Mouse (Mus musculus) granulocyte monocyte progenitor cell, adult 5-6 weeks (primary cell): ENCODE results near the gene Tmem35b. TPM values are rescaled to one million over a fixed set of nuclear protein-coding genes. Genes with fewer than 3 reads are reported as not detected.
"Not testable (repeated sequence)": the region's sequence is repeated elsewhere in the genome, so short reads cannot be mapped to it uniquely, and the experiment has no call there.

ENCODE experiments used
- ATAC-seq: replicated peaks from 2 replicates; pipeline ENCODE4 v1.8.0; 2016; ENCODE audit warnings: mild to moderate bottlenecking, moderate TSS enrichment, inconsistent platforms; ENCODE audit not compliant: poor library complexity, severe bottlenecking
- total RNA-seq, 2 experiments: library from RNA; stranded (forward) in 1 of 2; stranded (reverse) in 1 of 2; fragments of 200-712, 200-1000 nt in 1 of 2; fragments of >200 nt in 1 of 2; fragmentation: Nextera tagmentation in 1 of 2; gene quantifications; 2 replicates each; pipeline ENCODE4 v1.2.3; 2014 to 2017

The Tmem35b gene
- total RNA-seq (2014; fragmentation: Nextera tagmentation) (13.4 and 16.3 TPM in 2 replicates), total RNA-seq (2017) (7.2 and 9.2 TPM in 2 replicates)

GRCm38 (mm10) chr4:127123391-127123790, at the start of gene Tmem35b:
Gene Tmem35b (plus strand): TSS chr4:127123691.
- no peak for ATAC-seq

GRCm38 (mm10) chr4:127074915-127075314, 48.6 kb upstream of the Tmem35b start:
- no peak for ATAC-seq

GRCm38 (mm10) chr4:127076875-127077548, 46.5 kb upstream of the Tmem35b start, which contains the start of gene Zmym6:
Gene Zmym6 (plus strand): TSS chr4:127077383.
- ATAC-seq: peak; percentile 94

GRCm38 (mm10) chr4:127080806-127081205, 42.7 kb upstream of the Tmem35b start:
- no peak for ATAC-seq

- no peak for ATAC-seq
These were observed 40.4 kb upstream of the Tmem35b start for GRCm38 (mm10) chr4:127083131-127083530.

- no peak for ATAC-seq
These were observed 37.7 kb upstream of the Tmem35b start for GRCm38 (mm10) chr4:127085761-127086160.

- no peak for ATAC-seq
These were observed 32.3 kb upstream of the Tmem35b start for GRCm38 (mm10) chr4:127091188-127091587.

GRCm38 (mm10) chr4:127095090-127095489, 28.4 kb upstream of the Tmem35b start:
- ATAC-seq: no peak

- ATAC-seq: not testable (repeated sequence)
These were observed 23.9 kb upstream of the Tmem35b start for GRCm38 (mm10) chr4:127099552-127099951.

- ATAC-seq: no peak
These were observed 15.9 kb upstream of the Tmem35b start for GRCm38 (mm10) chr4:127107566-127107965.

GRCm38 (mm10) chr4:127110570-127110969, 12.9 kb upstream of the Tmem35b start:
- no peak for ATAC-seq

GRCm38 (mm10) chr4:127124331-127124730, 840 bp downstream of the Tmem35b start:
- ATAC-seq: no peak

- ATAC-seq: peak; percentile 99
These were observed 2.5 kb downstream of the Tmem35b start for GRCm38 (mm10) chr4:127125834-127126463.

- ATAC-seq: no peak
These were observed 11.2 kb downstream of the Tmem35b start for GRCm38 (mm10) chr4:127134687-127135086.

GRCm38 (mm10) chr4:127137591-127137990, 14.1 kb downstream of the Tmem35b start:
- no peak for ATAC-seq

GRCm38 (mm10) chr4:127138486-127138885, 15.0 kb downstream of the Tmem35b start:
- no peak for ATAC-seq

- no peak for ATAC-seq
These were observed 26.5 kb downstream of the Tmem35b start for GRCm38 (mm10) chr4:127150031-127150430.

GRCm38 (mm10) chr4:127153345-127153744, 29.9 kb downstream of the Tmem35b start:
- no peak for ATAC-seq

- ATAC-seq: no peak
These were observed 32.3 kb downstream of the Tmem35b start for GRCm38 (mm10) chr4:127155757-127156156.

- ATAC-seq: no peak
These were observed 34.3 kb downstream of the Tmem35b start for GRCm38 (mm10) chr4:127157746-127158145.

GRCm38 (mm10) chr4:127163926-127164325, 40.4 kb downstream of the Tmem35b start:
- ATAC-seq: no peak

GRCm38 (mm10) chr4:127167096-127167495, 43.6 kb downstream of the Tmem35b start:
- ATAC-seq: no peak
